10 mouse cellular contexts compared by ENCODE assay signal in the genomic region with DNA sequence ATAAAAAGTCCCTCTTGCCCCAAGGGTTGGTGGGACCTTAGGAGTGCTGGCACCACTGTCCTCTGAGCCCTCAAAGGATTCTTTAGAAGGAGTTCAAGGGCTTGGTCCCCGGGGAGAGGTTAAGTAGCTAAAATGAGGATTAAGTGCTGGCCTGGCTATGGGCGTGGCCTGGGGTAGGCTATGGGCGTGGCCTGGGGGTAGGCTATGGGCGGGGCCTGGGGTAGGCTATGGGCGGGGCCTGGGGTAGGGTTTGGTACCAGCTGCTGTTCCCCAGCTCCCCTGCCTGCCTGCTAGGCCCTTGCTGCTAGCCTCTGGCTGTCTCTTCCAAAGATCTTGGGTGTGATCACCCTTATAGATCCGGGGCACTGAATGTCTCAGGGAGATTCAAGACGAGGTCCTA. TPM values are rescaled to one million over a fixed set of nuclear protein-coding genes. Genes with fewer than 3 reads are reported as not detected.
DNase-seq lines count a peak whose midpoint lies in the region; ATAC-seq lines count a peak whose summit lies in the region.
"Had no signal": no experiment of that assay in that cellular context is flagged by ENCODE, and none has a peak within 500 bp of the region (broad histone marks: within the 10 kb centered on the region; RNA-seq: fewer than 3 reads in every experiment).

No protein-coding gene starts in this region.

- H3K27me3 ChIP-seq in neural tube, embryonic 11.5 days (ENCODE audit: control insufficient read depth, insufficient read depth, low read length): no peaks in the 10 kb centered on the region
- H3K27me3 ChIP-seq in intestine, embryonic 15.5 days (replicated peaks): no peaks in the 10 kb centered on the region

- no peak overlapping the region for H3K4me2 ChIP-seq in neural tube, embryonic 11.5 days (ENCODE audit: low read depth)
- H3K4me2 ChIP-seq in intestine, embryonic 15.5 days (replicated peaks): no peak overlapping the region
- H3K4me2 ChIP-seq: midbrain, embryonic 12.5 days had no signal

- no peaks in the 10 kb centered on the region for H3K9me3 ChIP-seq in neural tube, embryonic 11.5 days (ENCODE audit: control insufficient read depth, low read length)
- H3K9me3 ChIP-seq in intestine, embryonic 15.5 days: no peaks in the 10 kb centered on the region
- H3K9me3 ChIP-seq: midbrain, embryonic 12.5 days had no signal

- DNase-seq in adrenal gland, postnatal 14 days: peak; percentile 65
- DNase-seq in adrenal gland, postnatal 25 days: no peak
- DNase-seq in neural tube, embryonic 11.5 days (ENCODE audit: low spot score): peak; percentile 44
- DNase-seq in neural tube, embryonic 10.5 days (ENCODE audit: extremely low spot score, low spot score): no peak
- DNase-seq in spleen, postnatal 36 days (ENCODE audit: low spot score in 2 of 2): peak; percentile 36 to 45
- DNase-seq in layer of hippocampus, postnatal 10 days (ENCODE audit: low spot score in 2 of 2): no peak
- no peak for DNase-seq in urinary bladder, adult 18-20 months (ENCODE audit: low spot score in 2 of 2)
- DNase-seq: heart, adult 18-20 months had no signal

- 8% methylated on average over 7 of the region's 7 CpGs for WGBS in neural tube, embryonic 11.5 days
- WGBS in intestine, embryonic 15.5 days: 14% methylated on average over 7 of the region's 7 CpGs

- H3K4me1 ChIP-seq in neural tube, embryonic 11.5 days (ENCODE audit: control insufficient read depth, insufficient read depth, low read length): no peaks in the 10 kb centered on the region; the same call in 1 of the 2 replicates
- peaks cover 11% of the 10 kb centered on the region; the same call in 1 of the 2 replicates for H3K4me1 ChIP-seq in intestine, embryonic 15.5 days (replicated peaks)

- no peak overlapping the region for H3K4me3 ChIP-seq in neural tube, embryonic 11.5 days (ENCODE audit: low read depth, low read length)
- no peak overlapping the region for H3K4me3 ChIP-seq in intestine, embryonic 15.5 days (replicated peaks)
- H3K4me3 ChIP-seq: midbrain, embryonic 12.5 days had no signal

- ATAC-seq in neural tube, embryonic 11.5 days (ENCODE audit: insufficient read depth, low FRiP score, low TSS enrichment): no peak
- ATAC-seq in intestine, embryonic 15.5 days: peak; percentile 44; the same call in 1 of the 2 replicates

- no peaks in the 10 kb centered on the region for H3K36me3 ChIP-seq in neural tube, embryonic 11.5 days (ENCODE audit: control insufficient read depth, insufficient read depth, low read length)
- no peaks in the 10 kb centered on the region for H3K36me3 ChIP-seq in intestine, embryonic 15.5 days
- H3K36me3 ChIP-seq: midbrain, embryonic 12.5 days had no signal

- H3K9ac ChIP-seq in neural tube, embryonic 11.5 days (ENCODE audit: low read length): no peak overlapping the region
- H3K9ac ChIP-seq in intestine, embryonic 15.5 days: no peak overlapping the region
- H3K9ac ChIP-seq: midbrain, embryonic 12.5 days had no signal

- no peak overlapping the region for H3K27ac ChIP-seq in neural tube, embryonic 11.5 days (ENCODE audit: low read depth, low read length)
- H3K27ac ChIP-seq in intestine, embryonic 15.5 days: no peak overlapping the region
- H3K27ac ChIP-seq: midbrain, embryonic 12.5 days had no signal

RNA-seq across cellular contexts. Expression of a gene that starts 25.3 kb away (rescaled TPM):
- total RNA-seq in adrenal gland, postnatal 14 days (2021): 105 and 156 TPM in 2 replicates
- 100 and 121 TPM in 2 replicates for total RNA-seq in adrenal gland, postnatal 25 days (2021)
- 6.0 and 6.1 TPM in 2 replicates for polyA plus RNA-seq in neural tube, embryonic 11.5 days (2014; fragmentation: Nextera tagmentation; extraction: Ambion mirVana)
- 10.7 and 11.2 TPM in 2 replicates for polyA plus RNA-seq in intestine, embryonic 15.5 days (2015; fragmentation: Nextera tagmentation; extraction: Ambion mirVana)
- total RNA-seq in layer of hippocampus, postnatal 10 days (2021): 10 to 100 TPM; 49.2 to 51.2 TPM

Comparison
In these comparisons a context has a peak if more than half of its experiments do, and no peak if none do; other contexts are left out.
1. DNase-seq: peak in adrenal gland, postnatal 14 days (single experiment), neural tube, embryonic 11.5 days (single experiment) and spleen, postnatal 36 days (2 of 2); none in adrenal gland, postnatal 25 days (single experiment), neural tube, embryonic 10.5 days (single experiment), layer of hippocampus, postnatal 10 days (0 of 2) and urinary bladder, adult 18-20 months (0 of 2).